Mouse (Mus musculus) C2C12 (cell line): ENCODE data around the gene Olfr609. TPM values are rescaled to one million over a fixed set of nuclear protein-coding genes. Genes with fewer than 3 reads are reported as not detected.

Source experiments
- H3K27me3 ChIP-seq: one replicate; pipeline ENCODE4 v1.6.1; 2011; ENCODE audit not compliant: control insufficient read depth, insufficient read depth, insufficient read length
- H3K36me3 ChIP-seq: one replicate; pipeline ENCODE4 v1.6.1; 2011; ENCODE audit not compliant: control insufficient read depth, insufficient read depth
- H3K4me3 ChIP-seq: one replicate; pipeline ENCODE4 v1.5.1; 2011; ENCODE audit warnings: mild to moderate bottlenecking, control low read depth; ENCODE audit not compliant: poor library complexity, insufficient read depth, severe bottlenecking
- H3K79me2 ChIP-seq: one replicate; pipeline ENCODE4 v1.6.1; 2011; ENCODE audit not compliant: control insufficient read depth, insufficient read depth
- H3K79me3 ChIP-seq: one replicate; pipeline ENCODE4 v1.6.1; 2011; ENCODE audit warnings: low read depth, control low read depth
- H3ac ChIP-seq: one replicate; pipeline ENCODE3; 2011; ENCODE audit warnings: low read depth; ENCODE audit not compliant: control insufficient read depth, insufficient read length
- CEBPB ChIP-seq: IDR thresholded peaks from one replicate; pipeline ENCODE4 v1.6.1; 2011; ENCODE audit warnings: low read depth, mild to moderate bottlenecking, control low read depth, moderate library complexity
- CTCF ChIP-seq: IDR thresholded peaks from one replicate; pipeline ENCODE4 v1.5.1; 2011; ENCODE audit not compliant: control insufficient read depth, insufficient read depth, insufficient read length
- FOSL1 ChIP-seq: IDR thresholded peaks from one replicate; pipeline ENCODE4 v1.8.0; 2011; ENCODE audit warnings: mild to moderate bottlenecking, low read length; ENCODE audit not compliant: poor library complexity, insufficient read depth, severe bottlenecking
- MAX ChIP-seq: IDR thresholded peaks from one replicate; pipeline ENCODE4 v1.6.1; 2011; ENCODE audit warnings: mild to moderate bottlenecking, control low read depth
- MYOD1 ChIP-seq: IDR thresholded peaks from one replicate; pipeline ENCODE4 v1.6.1; 2011; ENCODE audit warnings: low read depth; ENCODE audit not compliant: control insufficient read depth, insufficient read length
- MYOG ChIP-seq: IDR thresholded peaks from one replicate; pipeline ENCODE4 v1.6.1; 2011; ENCODE audit not compliant: control insufficient read depth, insufficient read length; ENCODE audit errors: extremely low read depth
- USF1 ChIP-seq: IDR thresholded peaks from one replicate; pipeline ENCODE4 v1.6.1; 2011; ENCODE audit warnings: low read depth, mild to moderate bottlenecking, control low read depth, moderate library complexity
- polyA plus RNA-seq: library from polyadenylated mRNA; unstranded; fragments of >200 nt; fragmentation: generic; extraction: Trizol; gene quantifications from one replicate; pipeline ENCODE4 v1.2.1, GENCODE M21; 2012; ENCODE audit warnings: missing spikeins

Olfr609 gene
- polyA plus RNA-seq, 1 experiment: not detected

DNA sequence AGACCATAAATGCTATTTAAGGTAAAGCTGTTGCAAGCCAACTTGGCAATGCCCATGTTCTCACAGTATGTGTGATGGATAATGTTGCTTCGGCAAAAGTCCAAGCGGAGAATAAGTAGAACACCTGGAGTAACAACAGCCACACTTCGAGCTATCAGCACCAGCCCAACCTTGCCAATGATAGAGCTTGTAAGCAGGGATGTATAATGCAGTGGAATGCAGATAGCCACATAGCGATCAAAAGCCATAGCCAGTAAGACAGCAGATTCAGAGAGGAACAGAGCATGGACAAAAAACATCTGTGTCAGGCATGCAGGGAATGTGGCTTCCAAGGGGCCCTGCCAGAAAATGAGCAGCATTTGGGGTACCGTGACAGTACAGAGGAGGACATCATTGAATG, 37.3 kb downstream of the Olfr609 start:
- H3K36me3 ChIP-seq: no peaks in the 10 kb centered on the region
- TF ChIP-seq USF1: no peak
- no peak for TF ChIP-seq CEBPB
- no peak overlapping the region for H3ac ChIP-seq
- no peak overlapping the region for H3K4me3 ChIP-seq
- no peaks in the 10 kb centered on the region for H3K79me3 ChIP-seq
- no peaks in the 10 kb centered on the region for H3K27me3 ChIP-seq
- H3K79me2 ChIP-seq: no peaks in the 10 kb centered on the region

DNA sequence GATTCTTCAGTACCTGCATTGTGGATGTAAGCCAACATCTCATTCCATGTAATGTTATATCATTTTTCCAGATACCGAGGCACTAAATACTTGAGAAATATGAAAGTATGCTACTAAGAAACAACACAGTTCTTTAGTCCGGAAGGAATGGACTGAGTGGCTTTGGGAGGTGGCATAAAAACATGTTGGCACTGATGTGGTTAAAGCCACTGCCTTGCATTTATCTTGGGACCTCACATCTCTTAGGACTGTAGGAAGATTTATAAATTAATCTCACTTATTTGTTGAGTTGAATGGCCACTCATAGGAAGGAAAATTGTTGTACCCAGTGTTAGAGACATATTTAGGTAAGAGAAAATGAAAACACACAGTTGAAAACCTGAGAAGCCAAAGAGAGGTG, 49.1 kb downstream of the Olfr609 start, which contains the start of gene Olfr606:
Gene Olfr606, plus strand, starts transcription at position 301 of the 400 bp plus-strand sequence.
- no peaks in the 10 kb centered on the region for H3K79me2 ChIP-seq
- no peaks in the 10 kb centered on the region for H3K79me3 ChIP-seq
- no peaks in the 10 kb centered on the region for H3K27me3 ChIP-seq
- TF ChIP-seq MYOG (no peak), CEBPB (no peak), FOSL1 (no peak), MAX (no peak), CTCF (no peak), MYOD1 (no peak), USF1 (no peak)
- no peak within 1 kb of the TSS for H3ac ChIP-seq
- no peaks in the 10 kb centered on the region for H3K36me3 ChIP-seq
- no peak within 1 kb of the TSS for H3K4me3 ChIP-seq

DNA sequence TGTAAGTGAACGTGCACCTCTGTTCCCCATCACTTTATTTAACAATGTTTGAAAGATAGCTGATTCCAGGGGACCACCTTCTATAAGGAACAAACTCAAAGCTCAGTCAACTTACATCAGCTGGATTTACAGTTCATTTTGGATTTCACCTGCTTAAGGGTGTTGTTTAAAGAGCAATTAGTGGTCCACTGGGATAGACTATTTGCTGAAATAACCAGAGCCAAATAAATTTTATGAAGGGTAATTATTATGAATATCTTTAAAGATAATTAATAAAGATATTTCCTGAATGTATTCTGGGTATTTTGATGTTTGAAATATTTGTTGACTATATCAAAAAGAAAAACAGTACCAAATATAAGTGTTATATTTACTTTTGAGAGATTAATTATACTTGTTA, 52.5 kb downstream of the Olfr609 start, which contains the start of gene Olfr605:
Gene Olfr605, minus strand, starts transcription at position 101 of the 400 bp plus-strand sequence.
- H3K36me3 ChIP-seq: no peaks in the 10 kb centered on the region
- TF ChIP-seq FOSL1 (no peak), CTCF (no peak), MYOD1 (no peak), USF1 (no peak), MYOG (no peak), CEBPB (no peak)
- no peak within 1 kb of the TSS for H3K4me3 ChIP-seq
- H3K79me3 ChIP-seq: no peaks in the 10 kb centered on the region
- no peaks in the 10 kb centered on the region for H3K79me2 ChIP-seq
- H3ac ChIP-seq: no peak within 1 kb of the TSS
- H3K27me3 ChIP-seq: no peaks in the 10 kb centered on the region

Other genes starting within 250 kb of the Olfr609 start
- gene Usp17ld, start 245.6 kb downstream of the Olfr609 start, polyA plus RNA-seq: not detected
- gene Olfr596, start 192.4 kb downstream of the Olfr609 start, polyA plus RNA-seq: not detected
- not detected for gene Olfr597, start 181.7 kb downstream of the Olfr609 start, polyA plus RNA-seq
- gene Olfr598, start 174.5 kb downstream of the Olfr609 start, polyA plus RNA-seq: not detected
- not detected for gene Olfr599, start 162.1 kb downstream of the Olfr609 start, polyA plus RNA-seq
- gene Olfr600, start 148.4 kb downstream of the Olfr609 start, polyA plus RNA-seq: not detected
- not detected for gene Olfr601, start 135.4 kb downstream of the Olfr609 start, polyA plus RNA-seq
- gene Olfr603, start 111.9 kb downstream of the Olfr609 start, polyA plus RNA-seq: not detected
- 0.08 TPM for gene Usp17lc, start 83.0 kb downstream of the Olfr609 start, polyA plus RNA-seq
- gene Olfr605, start 52.6 kb downstream of the Olfr609 start, polyA plus RNA-seq: not detected
- not detected for gene Olfr606, start 49.0 kb downstream of the Olfr609 start, polyA plus RNA-seq
- not detected for gene Olfr607, start 33.9 kb downstream of the Olfr609 start, polyA plus RNA-seq
- not detected for gene Olfr608, start 28.2 kb downstream of the Olfr609 start, polyA plus RNA-seq
- gene Olfr610, start 14.1 kb upstream of the Olfr609 start, polyA plus RNA-seq: not detected
- gene Olfr611, start 22.8 kb upstream of the Olfr609 start, polyA plus RNA-seq: not detected
- gene Olfr612, start 44.7 kb upstream of the Olfr609 start, polyA plus RNA-seq: not detected
- not detected for gene Olfr613, start 50.0 kb upstream of the Olfr609 start, polyA plus RNA-seq
- gene Olfr615, start 58.0 kb upstream of the Olfr609 start, polyA plus RNA-seq: not detected
- gene Olfr616, start 71.1 kb upstream of the Olfr609 start, polyA plus RNA-seq: not detected
- gene Olfr617, start 75.0 kb upstream of the Olfr609 start, polyA plus RNA-seq: not detected
- not detected for gene Olfr618, start 92.0 kb upstream of the Olfr609 start, polyA plus RNA-seq
- not detected for gene Olfr619, start 102.5 kb upstream of the Olfr609 start, polyA plus RNA-seq
- gene Olfr620, start 114.5 kb upstream of the Olfr609 start, polyA plus RNA-seq: not detected
- not detected for gene Olfr622, start 144.6 kb upstream of the Olfr609 start, polyA plus RNA-seq
- gene Olfr623, start 165.6 kb upstream of the Olfr609 start, polyA plus RNA-seq: not detected
- gene Olfr624, start 173.1 kb upstream of the Olfr609 start, polyA plus RNA-seq: under 0.01 TPM
- not detected for gene Olfr625-ps1, start 184.7 kb upstream of the Olfr609 start, polyA plus RNA-seq
- not detected for gene Olfr243, start 216.6 kb upstream of the Olfr609 start, polyA plus RNA-seq
- not detected for gene Olfr628, start 232.3 kb upstream of the Olfr609 start, polyA plus RNA-seq
- gene Olfr629, start 246.9 kb upstream of the Olfr609 start, polyA plus RNA-seq: not detected